Mouse (Mus musculus): ENCODE results near the gene Atp5g1.

DNA sequence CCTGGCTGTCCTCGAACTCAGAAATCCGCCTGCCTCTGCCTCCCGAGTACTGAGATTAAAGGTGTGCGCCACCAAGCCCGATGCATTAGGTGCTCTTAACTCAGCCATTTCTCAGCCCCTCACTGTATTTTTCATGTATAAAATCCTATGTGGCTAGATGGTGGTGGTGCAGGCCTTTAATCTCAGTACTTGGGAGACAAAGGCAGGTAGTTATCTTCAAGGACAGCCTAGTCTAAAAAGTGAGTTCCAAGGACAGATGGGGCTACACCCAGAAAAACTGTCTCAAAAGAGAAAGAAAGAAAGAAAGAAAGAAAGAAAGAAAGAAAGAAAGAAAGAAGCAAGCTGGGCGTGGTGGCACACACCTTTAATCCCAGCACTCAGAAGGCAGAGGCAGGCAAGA, 39.9 kb upstream of the Atp5g1 start:
- TF ChIP-seq CTCF (IDR thresholded peaks at IDR 0.05; ENCODE audit: borderline replicate concordance, control insufficient read depth, extremely low read depth, insufficient read depth, low read length, poor library complexity) (no peak), POLR2A (IDR thresholded peaks at IDR 0.05; ENCODE audit: control insufficient read depth, extremely low read depth, insufficient read depth, low read length, poor library complexity) (no peak)
